Mouse (Mus musculus): ENCODE measurements around the gene Gpx6. TPM values are rescaled to one million over a fixed set of nuclear protein-coding genes. Genes with fewer than 3 reads are reported as not detected.

Gene Gpx6
- not detected for total RNA-seq (2021)

GRCm38 (mm10) chr13:21311926-21312325 lies at the start of gene Gpx6:
TSS of gene Gpx6 (plus strand) at chr13:21312125.
- DNase-seq = no peak

DNA sequence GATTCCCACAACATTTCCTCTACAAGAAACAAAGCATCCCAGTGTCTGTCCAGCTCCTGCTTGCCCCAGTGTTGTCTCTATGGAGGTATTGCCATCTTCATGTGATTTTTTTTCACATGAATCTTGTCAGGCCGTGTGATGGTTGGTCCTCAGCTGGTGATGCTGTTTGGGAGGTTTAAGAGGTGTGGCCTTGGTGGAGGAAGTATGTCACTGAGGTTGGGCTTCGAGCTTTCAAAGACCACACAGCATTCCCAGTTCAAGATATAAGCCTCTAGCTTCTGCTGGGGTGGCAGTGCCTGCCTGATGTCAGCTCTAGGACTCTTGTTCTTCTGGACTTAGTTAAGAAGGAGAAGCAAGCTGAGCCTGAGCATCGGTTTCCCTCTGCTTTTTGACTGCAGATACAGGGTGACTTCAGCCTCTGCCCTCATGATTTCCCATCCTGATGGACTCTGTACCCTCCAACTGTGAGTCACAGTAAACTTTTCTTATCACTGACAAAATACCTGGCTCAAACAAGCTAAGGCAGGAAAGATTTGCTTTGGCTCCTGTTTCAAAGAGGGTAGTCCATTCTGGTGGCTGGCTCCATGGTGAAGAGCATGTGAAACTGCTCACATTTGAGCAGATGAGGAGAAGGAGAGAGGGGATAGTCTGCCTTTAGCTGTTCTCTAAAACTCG lies 49.0 kb upstream of the Gpx6 start:
- DNase-seq = no peak

DNA sequence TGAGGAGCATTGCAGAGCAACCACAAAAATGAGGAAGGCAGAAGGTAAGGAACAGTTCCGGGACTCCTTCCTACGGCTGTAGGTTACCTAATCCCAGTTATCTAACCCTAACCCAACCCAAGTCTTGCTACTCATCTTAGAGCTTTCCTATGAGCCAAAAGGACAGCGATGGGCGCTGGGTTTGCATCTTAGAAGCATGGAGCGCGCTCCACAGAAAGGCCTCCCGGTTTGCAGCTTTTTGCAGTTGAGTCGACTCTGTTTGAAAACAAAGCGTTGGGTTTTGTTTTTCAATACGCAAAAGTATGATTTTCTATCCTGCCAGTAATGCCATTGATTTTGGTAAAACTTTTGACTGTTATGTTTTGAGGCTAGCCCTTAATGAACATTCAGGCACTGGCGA lies 48.0 kb upstream of the Gpx6 start:
- no peak for DNase-seq

DNA sequence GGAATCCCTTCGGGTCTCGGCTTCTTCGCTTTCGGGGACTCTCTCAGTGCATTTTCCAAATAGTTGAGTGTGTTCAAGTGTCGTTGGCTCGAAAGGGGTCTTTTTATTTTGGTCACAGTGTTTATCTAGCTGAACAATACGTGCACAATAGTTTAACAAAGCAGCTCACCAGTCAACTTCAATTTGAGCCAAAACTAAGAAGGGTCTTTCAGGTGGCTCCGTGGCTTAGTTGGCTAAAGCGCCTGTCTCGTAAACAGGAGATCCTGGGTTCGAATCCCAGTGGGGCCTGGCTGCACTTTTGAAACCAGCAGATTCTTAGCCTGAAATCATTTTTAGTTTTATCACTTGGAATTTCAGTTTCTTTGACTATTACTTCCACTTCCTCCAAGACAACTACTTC lies 47.6 kb upstream of the Gpx6 start:
- DNase-seq = no peak

- DNase-seq = no peak
These were observed 46.2 kb upstream of the Gpx6 start for GRCm38 (mm10) chr13:21265736-21266135.

- DNase-seq = no peak
These were observed 44.4 kb upstream of the Gpx6 start for GRCm38 (mm10) chr13:21267541-21267940.

GRCm38 (mm10) chr13:21268262-21268661 lies 43.7 kb upstream of the Gpx6 start:
- no peak for DNase-seq

DNA sequence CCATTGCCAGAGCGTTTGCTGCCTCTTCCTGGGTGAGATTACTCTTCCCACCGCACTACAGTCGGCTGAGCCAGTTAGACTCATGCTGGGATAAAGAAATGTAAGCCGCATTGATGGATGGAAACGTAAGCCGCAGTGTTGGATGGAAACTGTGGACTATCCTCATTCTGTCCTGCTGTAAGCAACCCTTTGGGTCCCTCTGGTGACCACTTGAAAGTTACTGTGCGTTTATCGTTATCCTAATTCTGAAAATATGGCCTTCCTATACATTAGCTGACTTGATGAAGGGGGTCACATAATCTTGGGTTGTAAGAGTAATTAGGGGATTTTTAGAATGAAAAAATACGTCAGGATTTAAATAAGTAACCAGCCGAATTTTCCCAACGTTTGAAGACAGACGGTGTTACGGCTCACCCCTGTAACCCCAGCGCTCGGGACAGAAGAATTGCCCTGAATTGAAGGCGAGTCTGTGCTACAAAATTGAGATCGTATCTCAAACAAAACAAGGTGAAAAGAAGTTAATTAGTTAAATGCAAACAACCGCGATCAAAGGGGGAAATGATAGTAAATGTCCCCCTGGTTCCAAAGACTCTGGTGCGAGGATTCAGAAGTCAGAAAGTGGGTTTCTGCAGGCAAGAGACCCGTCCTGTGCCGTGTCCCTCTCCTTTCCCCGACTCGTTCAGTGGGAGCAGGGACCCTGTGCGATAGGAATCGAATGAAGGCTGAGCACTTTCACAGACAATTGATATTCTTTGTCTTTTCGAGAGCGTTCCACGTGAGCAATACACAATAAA lies 36.7 kb upstream of the Gpx6 start:
- DNase-seq = peak; percentile 13

GRCm38 (mm10) chr13:21275815-21276550 lies 35.9 kb upstream of the Gpx6 start:
- DNase-seq = peak; percentile 59

DNA sequence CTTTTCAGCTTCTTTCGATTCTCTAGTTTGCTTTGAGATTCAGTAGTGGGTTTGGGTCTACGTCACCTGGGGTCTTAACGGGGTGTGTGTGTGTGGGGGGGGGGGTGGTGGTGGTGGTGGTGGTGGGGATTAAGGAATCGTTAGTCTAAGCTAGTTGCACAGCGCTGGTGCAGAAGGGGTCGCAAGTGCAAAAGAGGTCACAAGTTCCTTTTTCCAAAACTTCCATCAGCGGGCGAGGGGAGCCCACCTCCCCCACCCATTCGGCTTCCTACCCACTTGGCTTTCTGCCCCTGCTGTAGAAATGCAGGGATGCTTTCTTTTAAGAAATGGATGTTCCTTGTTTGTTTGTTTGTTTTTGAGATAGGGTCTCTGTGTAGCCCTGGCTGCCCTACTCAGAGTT lies 35.4 kb upstream of the Gpx6 start:
- DNase-seq = no peak

GRCm38 (mm10) chr13:21279076-21279475 lies 32.8 kb upstream of the Gpx6 start:
- DNase-seq = no peak

GRCm38 (mm10) chr13:21279559-21279958 lies 32.4 kb upstream of the Gpx6 start:
- peak; percentile 87 for DNase-seq

DNA sequence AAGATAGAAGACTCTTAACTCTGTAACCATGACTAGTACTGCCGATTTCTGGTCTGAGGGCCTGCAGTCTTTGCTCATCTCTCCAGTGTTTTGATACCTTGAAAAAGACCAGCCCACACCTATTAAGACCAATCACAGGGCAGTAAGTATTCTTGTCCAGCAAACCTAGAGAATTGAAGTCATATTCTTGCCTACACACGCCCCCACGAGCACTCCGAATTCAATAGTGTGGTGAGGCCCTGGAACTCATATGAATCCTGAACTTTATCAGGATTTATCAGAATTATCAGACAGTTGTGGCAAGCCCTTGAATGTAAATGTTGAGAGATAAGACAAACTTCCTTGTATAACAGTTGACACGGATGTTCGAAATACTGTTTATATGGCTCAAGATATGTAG lies 19.3 kb upstream of the Gpx6 start, which contains the start of gene Gpx5:
TSS of gene Gpx5 (minus strand) at position 101 of the 400 bp plus-strand sequence.
- DNase-seq = no peak

GRCm38 (mm10) chr13:21298557-21298956 lies 13.4 kb upstream of the Gpx6 start:
- DNase-seq = no peak

DNA sequence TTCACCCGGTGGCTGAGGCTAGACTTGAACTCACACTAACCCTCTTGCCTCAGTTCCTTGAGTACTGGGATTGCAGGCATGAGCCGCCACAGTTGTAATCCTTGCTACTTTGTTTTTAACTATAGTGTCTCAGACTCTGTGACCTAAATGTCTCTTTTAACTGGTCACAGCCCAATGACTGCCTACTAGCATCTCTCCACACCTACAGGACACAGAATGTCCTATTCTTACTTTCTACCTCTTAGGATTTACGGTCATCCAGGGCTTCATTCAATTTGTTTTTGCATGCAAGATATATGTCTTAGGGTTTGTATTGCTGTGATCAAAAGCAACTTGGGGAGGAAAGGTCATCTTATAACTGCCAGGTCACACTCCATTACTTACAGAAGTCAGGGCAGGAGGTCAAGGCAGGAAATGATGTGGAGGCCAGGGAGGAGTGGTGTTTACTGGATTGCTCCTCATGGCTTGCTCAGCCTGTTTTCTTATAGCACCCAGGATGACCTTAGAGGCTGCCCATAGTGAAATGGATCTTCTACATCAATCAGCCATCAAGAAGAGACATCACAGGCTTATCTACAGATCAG lies 7.3 kb upstream of the Gpx6 start:
- DNase-seq = no peak

DNA sequence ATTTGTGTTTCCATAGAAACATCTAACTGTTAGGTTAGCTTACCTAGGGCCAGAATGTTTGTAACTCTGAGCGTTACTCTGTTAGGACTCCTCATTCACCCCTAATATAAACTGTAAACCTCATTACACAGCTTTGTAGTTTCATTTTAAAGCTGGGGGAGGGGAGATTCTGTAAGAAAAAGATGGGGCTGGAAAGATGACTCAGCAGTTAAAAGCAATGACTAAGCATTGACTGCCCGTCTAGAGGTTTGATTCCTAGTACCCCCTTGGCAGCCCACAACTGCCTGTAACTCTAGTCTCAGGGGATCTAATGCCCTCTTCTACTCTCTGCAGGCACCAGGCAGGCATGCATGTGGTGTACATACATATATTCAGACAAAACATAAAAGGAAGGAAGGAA lies 2.1 kb upstream of the Gpx6 start:
- no peak for DNase-seq

- DNase-seq = no peak
These were observed 929 bp downstream of the Gpx6 start for GRCm38 (mm10) chr13:21312854-21313253.

- DNase-seq = no peak
These were observed 2.0 kb downstream of the Gpx6 start for GRCm38 (mm10) chr13:21313903-21314302.

DNA sequence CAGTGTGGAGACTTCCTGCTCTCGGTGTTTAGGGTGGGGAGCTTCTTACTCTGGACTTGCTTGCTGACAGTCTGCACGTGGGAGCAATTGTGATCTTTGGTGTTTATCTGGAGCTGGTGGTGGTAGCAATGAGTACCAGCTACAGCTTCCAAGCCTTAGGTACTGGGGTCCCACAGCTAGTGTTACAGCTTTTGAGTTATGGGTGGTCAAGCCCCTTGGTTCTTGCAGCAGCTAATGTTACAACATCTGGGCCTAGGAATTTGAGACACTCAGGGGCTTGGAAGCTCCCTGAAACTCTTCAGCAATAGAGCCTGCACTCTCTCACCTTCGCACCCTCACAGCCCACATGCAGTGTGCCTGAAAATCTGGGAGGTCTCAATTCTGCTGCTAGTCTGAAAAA lies 8.3 kb downstream of the Gpx6 start:
- no peak for DNase-seq

GRCm38 (mm10) chr13:21321890-21322494 lies 10.1 kb downstream of the Gpx6 start:
- no peak for DNase-seq

- DNase-seq = no peak
These were observed 10.8 kb downstream of the Gpx6 start for GRCm38 (mm10) chr13:21322509-21323375.

All from heart, postnatal 4 days (tissue).